Mouse (Mus musculus) common myeloid progenitor, adult 5-6 weeks (primary cell): ENCODE data around the gene Syne2. TPM values are rescaled to one million over a fixed set of nuclear protein-coding genes. Genes with fewer than 3 reads are reported as not detected.

Experiments used
- ATAC-seq: replicated peaks from 2 replicates; pipeline ENCODE4 v1.8.0; 2016; ENCODE audit warnings: low read depth, mild to moderate bottlenecking, moderate TSS enrichment, inconsistent platforms; ENCODE audit not compliant: poor library complexity, severe bottlenecking
- total RNA-seq: library from RNA; stranded (forward); fragments of 200-1000, 187-1606 nt; gene quantifications from 2 replicates; pipeline ENCODE4 v1.2.3, GENCODE M21; 2017

Syne2 gene
- total RNA-seq, 1 experiment from 2014 or later, result 13.8 TPM

GRCm38 (mm10) chr12:76016123-76017101 lies 198.5 kb downstream of the Syne2 start:
- peak; percentile 99 for ATAC-seq

- ATAC-seq, result no peak
Observed at GRCm38 (mm10) chr12:76018640-76019039, 200.7 kb downstream of the Syne2 start.

- ATAC-seq, result no peak
Observed at GRCm38 (mm10) chr12:76042301-76042700, 224.4 kb downstream of the Syne2 start.

- ATAC-seq, result no peak
Observed at GRCm38 (mm10) chr12:76046561-76046960, 228.6 kb downstream of the Syne2 start.

- no peak for ATAC-seq
Observed at GRCm38 (mm10) chr12:76047921-76048320, 230.0 kb downstream of the Syne2 start.

- no peak for ATAC-seq
Observed at GRCm38 (mm10) chr12:76048672-76049071, 230.7 kb downstream of the Syne2 start.

GRCm38 (mm10) chr12:76049343-76049742 lies 231.4 kb downstream of the Syne2 start:
- no peak for ATAC-seq

GRCm38 (mm10) chr12:76051879-76052278 lies 233.9 kb downstream of the Syne2 start:
- no peak for ATAC-seq

- no peak for ATAC-seq
Observed at GRCm38 (mm10) chr12:76054653-76055052, 236.7 kb downstream of the Syne2 start.

GRCm38 (mm10) chr12:76063001-76063400 lies 245.1 kb downstream of the Syne2 start:
- ATAC-seq, result no peak

- no peak for ATAC-seq
Observed at GRCm38 (mm10) chr12:76070386-76070785, 252.5 kb downstream of the Syne2 start.

GRCm38 (mm10) chr12:76071935-76072849 lies 254.3 kb downstream of the Syne2 start:
- ATAC-seq, result no peak

- ATAC-seq, result no peak
Observed at GRCm38 (mm10) chr12:76073066-76073826, 255.3 kb downstream of the Syne2 start.

- no peak for ATAC-seq
Observed at GRCm38 (mm10) chr12:76073981-76074380, 256.0 kb downstream of the Syne2 start.

- ATAC-seq, result no peak
Observed at GRCm38 (mm10) chr12:76080876-76081556, 263.1 kb downstream of the Syne2 start.

- ATAC-seq, result no peak
Observed at GRCm38 (mm10) chr12:76081557-76082211, 263.8 kb downstream of the Syne2 start.

GRCm38 (mm10) chr12:76085066-76085465 lies 267.1 kb downstream of the Syne2 start:
- ATAC-seq, result peak; percentile 84

GRCm38 (mm10) chr12:76085956-76086905 lies 268.3 kb downstream of the Syne2 start:
- ATAC-seq, result peak; percentile 23; the same call in 1 of the 2 replicates
